Mouse (Mus musculus) stomach, postnatal 0 days (tissue): Measurements from ENCODE around the gene Atp5j.

ENCODE experiments used
- CTCF ChIP-seq: IDR thresholded peaks from 2 replicates; pipeline ENCODE4 v1.5.1; 2016; ENCODE audit warnings: antibody characterized with exemption, low read depth, mild to moderate bottlenecking, moderate library complexity
- EP300 ChIP-seq: optimal IDR thresholded peaks from 2 replicates; pipeline ENCODE3; 2016; ENCODE audit warnings: antibody characterized with exemption

DNA sequence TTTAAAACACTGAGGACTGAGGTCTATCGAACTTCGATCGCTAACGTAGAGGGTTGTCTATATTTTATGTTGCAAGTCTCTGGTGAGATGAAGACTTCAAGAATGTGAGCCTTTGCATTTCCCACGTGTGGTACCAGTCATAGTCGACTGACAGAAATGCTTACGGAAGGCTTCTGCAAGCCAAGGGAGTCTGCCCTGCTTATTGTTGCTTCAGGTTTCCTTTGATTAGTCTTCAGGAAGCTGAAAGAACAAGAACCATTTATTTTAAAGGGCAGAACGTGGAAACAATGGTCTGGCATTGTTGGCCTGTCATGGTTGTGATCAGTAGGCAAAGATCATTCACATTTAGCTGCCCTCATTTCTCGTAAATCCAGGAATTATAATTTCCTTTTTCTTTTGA lies 38.7 kb downstream of the Atp5j start:
- TF ChIP-seq CTCF, result no peak
- TF ChIP-seq EP300, result no peak
